Mouse (Mus musculus): ENCODE measurements around the gene Dpf2. TPM values are rescaled to one million over a fixed set of nuclear protein-coding genes. Genes with fewer than 3 reads are reported as not detected.
"Not testable (repeated sequence)": the region's sequence is repeated elsewhere in the genome, so short reads cannot be mapped to it uniquely, and the experiment has no call there.

The Dpf2 gene
- polyA plus RNA-seq, 1 experiment from 2014 or later, result 246 TPM

- not testable (repeated sequence) for H3K9me3 ChIP-seq; DNase-seq (ENCODE audit: extremely low spot score, low spot score); H3K36me3 ChIP-seq (replicated peaks); H3K4me3 ChIP-seq; H3K27me3 ChIP-seq (ENCODE audit: poor library complexity, severe bottlenecking); H3K27ac ChIP-seq
- H3K4me1 ChIP-seq, result peaks cover 12% of the 10 kb centered on the region
- WGBS, result 85% methylated on average over 5 of the region's 5 CpGs
These were observed 30.7 kb downstream of the Dpf2 start for GRCm38 (mm10) chr19:5882079-5882478.

- H3K27me3 ChIP-seq (ENCODE audit: poor library complexity, severe bottlenecking), result no peaks in the 10 kb centered on the region
- no peak overlapping the region for H3K4me3 ChIP-seq
- no peaks in the 10 kb centered on the region for H3K36me3 ChIP-seq (replicated peaks)
- no peak overlapping the region for H3K27ac ChIP-seq
- no peaks in the 10 kb centered on the region for H3K9me3 ChIP-seq
- DNase-seq (ENCODE audit: extremely low spot score, low spot score), result no peak
- 88% methylated on average over 6 of the region's 6 CpGs for WGBS
- H3K4me1 ChIP-seq, result peaks cover 12% of the 10 kb centered on the region
These were observed 31.7 kb downstream of the Dpf2 start for GRCm38 (mm10) chr19:5881155-5881554.

GRCm38 (mm10) chr19:5879735-5880134, 33.1 kb downstream of the Dpf2 start:
- Histone ChIP-seq H3K27me3 (ENCODE audit: poor library complexity, severe bottlenecking) (no peaks in the 10 kb centered on the region), H3K4me1 (peaks cover 23% of the 10 kb centered on the region), H3K9me3 (no peaks in the 10 kb centered on the region), H3K27ac (no peak overlapping the region), H3K4me3 (no peak overlapping the region), H3K36me3 (replicated peaks) (no peaks in the 10 kb centered on the region)
- 93% methylated on average over 7 of the region's 7 CpGs for whole genome bisulfite sequencing
- no peak for DNase-seq (ENCODE audit: extremely low spot score, low spot score)

- DNase-seq (ENCODE audit: extremely low spot score, low spot score), result no peak
- Histone ChIP-seq H3K36me3 (replicated peaks) (no peaks in the 10 kb centered on the region), H3K9me3 (no peaks in the 10 kb centered on the region), H3K4me3 (no peak overlapping the region), H3K27ac (no peak overlapping the region), H3K27me3 (ENCODE audit: poor library complexity, severe bottlenecking) (no peaks in the 10 kb centered on the region), H3K4me1 (peaks cover 32% of the 10 kb centered on the region)
- 81% methylated on average over 3 of the region's 3 CpGs for WGBS
These were observed 33.9 kb downstream of the Dpf2 start for GRCm38 (mm10) chr19:5878916-5879315.

- H3K4me3 ChIP-seq, result peak overlapping the region; percentile 25; the same call in 1 of the 2 replicates
- H3K36me3 ChIP-seq (replicated peaks), result no peaks in the 10 kb centered on the region
- peak overlapping the region; percentile 73; the same call in 1 of the 2 replicates for H3K27ac ChIP-seq
- H3K9me3 ChIP-seq, result no peaks in the 10 kb centered on the region
- H3K4me1 ChIP-seq, result peaks cover 37% of the 10 kb centered on the region
- H3K27me3 ChIP-seq (ENCODE audit: poor library complexity, severe bottlenecking), result no peaks in the 10 kb centered on the region
- DNase-seq (ENCODE audit: extremely low spot score, low spot score), result no peak
- WGBS, result 87% methylated on average over 7 of the region's 7 CpGs
These were observed 34.5 kb downstream of the Dpf2 start for GRCm38 (mm10) chr19:5878362-5878722.

- peak within 1 kb of the TSS; percentile 73 for H3K27ac ChIP-seq
- 53% methylated on average over 15 of the region's 15 CpGs for WGBS
- H3K27me3 ChIP-seq (ENCODE audit: poor library complexity, severe bottlenecking), result no peaks in the 10 kb centered on the region
- peak; percentile 65 for DNase-seq (ENCODE audit: extremely low spot score, low spot score)
- peaks cover 43% of the 10 kb centered on the region for H3K4me1 ChIP-seq
- H3K36me3 ChIP-seq (replicated peaks), result peaks cover 5% of the 10 kb centered on the region
- no peaks in the 10 kb centered on the region for H3K9me3 ChIP-seq
- peak within 1 kb of the TSS; percentile 25; the same call in 1 of the 2 replicates for H3K4me3 ChIP-seq
These were observed 35.0 kb downstream of the Dpf2 start, which contains the start of gene Slc25a45 for GRCm38 (mm10) chr19:5877618-5878361. Gene Slc25a45 (plus strand): TSS chr19:5877808.

GRCm38 (mm10) chr19:5874969-5875480, 37.8 kb downstream of the Dpf2 start, which contains the start of gene Frmd8:
Gene Frmd8 (minus strand): TSS chr19:5875274.
- H3K4me1 ChIP-seq, result peaks cover 67% of the 10 kb centered on the region
- peak within 1 kb of the TSS; percentile 91 for H3K27ac ChIP-seq
- under 1% methylated on average over 37 of the region's 37 CpGs for whole genome bisulfite sequencing

GRCm38 (mm10) chr19:5874391-5874968, 38.3 kb downstream of the Dpf2 start:
- H3K27ac ChIP-seq, result peak overlapping the region; percentile 91
- H3K4me3 ChIP-seq, result peak overlapping the region; percentile 85
- H3K4me1 ChIP-seq, result peaks cover 67% of the 10 kb centered on the region

More at GRCm38 (mm10) chr19:5874969-5875480, 37.8 kb downstream of the Dpf2 start, which contains the start of gene Frmd8:
- no peaks in the 10 kb centered on the region for H3K9me3 ChIP-seq
- peak; percentile 93 for DNase-seq (ENCODE audit: extremely low spot score, low spot score)
- H3K27me3 ChIP-seq (ENCODE audit: poor library complexity, severe bottlenecking), result no peaks in the 10 kb centered on the region
- peak within 1 kb of the TSS; percentile 85 for H3K4me3 ChIP-seq
- peaks cover 24% of the 10 kb centered on the region for H3K36me3 ChIP-seq (replicated peaks)

GRCm38 (mm10) chr19:5872931-5873556, 39.8 kb downstream of the Dpf2 start:
- H3K4me3 ChIP-seq, result peak overlapping the region; percentile 7; the same call in 1 of the 2 replicates
- H3K36me3 ChIP-seq (replicated peaks), result peaks cover 44% of the 10 kb centered on the region
- peaks cover 63% of the 10 kb centered on the region for H3K4me1 ChIP-seq
- no peaks in the 10 kb centered on the region for H3K27me3 ChIP-seq (ENCODE audit: poor library complexity, severe bottlenecking)
- 92% methylated on average over 19 of the region's 19 CpGs for WGBS
- no peaks in the 10 kb centered on the region for H3K9me3 ChIP-seq
- no peak for DNase-seq (ENCODE audit: extremely low spot score, low spot score)
- H3K27ac ChIP-seq, result 0 out of 2 replicates have a peak overlapping the region, but pooled peaks have one; percentile 25

More at GRCm38 (mm10) chr19:5874391-5874968, 38.3 kb downstream of the Dpf2 start:
- DNase-seq (ENCODE audit: extremely low spot score, low spot score), result no peak
- 13% methylated on average over 13 of the region's 13 CpGs for WGBS
- H3K9me3 ChIP-seq, result no peaks in the 10 kb centered on the region
- no peaks in the 10 kb centered on the region for H3K27me3 ChIP-seq (ENCODE audit: poor library complexity, severe bottlenecking)
- H3K36me3 ChIP-seq (replicated peaks), result peaks cover 29% of the 10 kb centered on the region

- H3K27ac ChIP-seq, result 0 out of 2 replicates have a peak overlapping the region, but pooled peaks have one; percentile 20
- H3K4me1 ChIP-seq, result peaks cover 58% of the 10 kb centered on the region
- 91% methylated on average over 4 of the region's 4 CpGs for WGBS
These were observed 40.3 kb downstream of the Dpf2 start for GRCm38 (mm10) chr19:5872528-5872927.

GRCm38 (mm10) chr19:5871683-5872082, 41.1 kb downstream of the Dpf2 start:
- no peak for DNase-seq (ENCODE audit: extremely low spot score, low spot score)
- Histone ChIP-seq H3K27me3 (ENCODE audit: poor library complexity, severe bottlenecking) (no peaks in the 10 kb centered on the region), H3K4me3 (peak overlapping the region; percentile 25), H3K27ac (peak overlapping the region; percentile 87), H3K36me3 (replicated peaks) (peaks cover 57% of the 10 kb centered on the region), H3K4me1 (peaks cover 55% of the 10 kb centered on the region), H3K9me3 (no peaks in the 10 kb centered on the region)
- WGBS, result 55% methylated on average over 6 of the region's 6 CpGs

More at GRCm38 (mm10) chr19:5872528-5872927, 40.3 kb downstream of the Dpf2 start:
- Histone ChIP-seq H3K4me3 (peak overlapping the region; percentile 7; the same call in 1 of the 2 replicates), H3K36me3 (replicated peaks) (peaks cover 49% of the 10 kb centered on the region), H3K9me3 (no peaks in the 10 kb centered on the region), H3K27me3 (ENCODE audit: poor library complexity, severe bottlenecking) (no peaks in the 10 kb centered on the region)
- no peak for DNase-seq (ENCODE audit: extremely low spot score, low spot score)

GRCm38 (mm10) chr19:5871273-5871672, 41.5 kb downstream of the Dpf2 start:
- peak overlapping the region; percentile 25 for H3K4me3 ChIP-seq
- H3K36me3 ChIP-seq (replicated peaks), result peaks cover 62% of the 10 kb centered on the region
- H3K4me1 ChIP-seq, result peaks cover 55% of the 10 kb centered on the region
- WGBS, result 8% methylated on average over 5 of the region's 7 CpGs
- no peaks in the 10 kb centered on the region for H3K27me3 ChIP-seq (ENCODE audit: poor library complexity, severe bottlenecking)
- DNase-seq (ENCODE audit: extremely low spot score, low spot score), result peak; percentile 61
- H3K9me3 ChIP-seq, result no peaks in the 10 kb centered on the region
- H3K27ac ChIP-seq, result peak overlapping the region; percentile 87
